Mouse (Mus musculus): ENCODE measurements around the gene Focad. TPM values are rescaled to one million over a fixed set of nuclear protein-coding genes. Genes with fewer than 3 reads are reported as not detected.

Focad gene
- polyA plus RNA-seq, 1 experiment from 2014 or later = 14.9 TPM

DNA sequence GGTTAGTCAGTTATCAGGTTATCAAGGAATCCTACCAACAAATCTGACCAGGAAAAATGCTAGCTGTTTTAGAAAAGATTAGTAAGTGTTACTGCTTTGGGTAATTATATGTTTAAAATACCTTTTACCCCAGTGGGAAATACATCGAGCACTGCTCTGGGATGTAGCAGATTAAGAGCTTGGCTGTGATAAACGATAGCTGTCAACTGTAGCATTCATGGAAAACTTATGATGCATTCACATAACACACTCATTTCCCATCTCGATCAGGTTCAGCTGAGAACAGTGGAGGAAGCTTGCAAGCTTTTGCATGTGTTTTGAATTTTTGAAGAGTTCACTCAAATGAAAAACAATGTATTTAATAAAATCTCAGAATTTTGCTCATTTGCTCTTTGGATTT lies 14.2 kb downstream of the Focad start:
- Histone ChIP-seq H3K9ac (no peak overlapping the region), H3K27me3 (no peaks in the 10 kb centered on the region), H3K27ac (no peak overlapping the region), H3K36me3 (no peaks in the 10 kb centered on the region), H3K4me2 (no peak overlapping the region), H3K4me3 (no peak overlapping the region), H3K9me3 (no peaks in the 10 kb centered on the region), H3K4me1 (no peaks in the 10 kb centered on the region)
- no peak for ATAC-seq (ENCODE audit: borderline replicate concordance, extremely low read depth, low FRiP score, low TSS enrichment)
- WGBS = 50% methylated on average over 3 of the region's 3 CpGs

DNA sequence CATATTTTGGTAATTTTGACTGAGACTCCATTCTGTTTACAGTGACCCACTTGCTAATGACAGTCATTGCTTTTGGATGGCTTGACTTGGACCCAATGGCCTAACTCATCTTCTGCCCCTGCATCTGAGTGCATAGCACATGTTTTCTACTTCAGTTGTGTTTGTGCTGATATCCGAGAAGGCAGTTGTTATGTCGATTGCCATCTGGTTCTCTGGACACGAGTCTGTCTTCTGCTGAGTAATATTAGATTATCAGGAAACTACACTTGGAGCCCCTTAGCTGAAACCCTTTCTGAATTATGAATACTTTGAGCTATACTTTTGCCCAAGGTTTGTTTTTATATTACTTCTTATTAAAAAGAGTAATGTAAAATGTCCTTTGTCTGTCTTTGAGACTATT lies 22.9 kb downstream of the Focad start:
- no peak overlapping the region for H3K4me2 ChIP-seq
- no peaks in the 10 kb centered on the region for H3K4me1 ChIP-seq
- no peak overlapping the region for H3K4me3 ChIP-seq
- no peak overlapping the region for H3K9ac ChIP-seq
- WGBS = 48% methylated on average over 3 of the region's 3 CpGs
- no peaks in the 10 kb centered on the region for H3K36me3 ChIP-seq
- no peaks in the 10 kb centered on the region for H3K27me3 ChIP-seq
- H3K27ac ChIP-seq = no peak overlapping the region
- ATAC-seq (ENCODE audit: borderline replicate concordance, extremely low read depth, low FRiP score, low TSS enrichment) = no peak
- H3K9me3 ChIP-seq = no peaks in the 10 kb centered on the region

DNA sequence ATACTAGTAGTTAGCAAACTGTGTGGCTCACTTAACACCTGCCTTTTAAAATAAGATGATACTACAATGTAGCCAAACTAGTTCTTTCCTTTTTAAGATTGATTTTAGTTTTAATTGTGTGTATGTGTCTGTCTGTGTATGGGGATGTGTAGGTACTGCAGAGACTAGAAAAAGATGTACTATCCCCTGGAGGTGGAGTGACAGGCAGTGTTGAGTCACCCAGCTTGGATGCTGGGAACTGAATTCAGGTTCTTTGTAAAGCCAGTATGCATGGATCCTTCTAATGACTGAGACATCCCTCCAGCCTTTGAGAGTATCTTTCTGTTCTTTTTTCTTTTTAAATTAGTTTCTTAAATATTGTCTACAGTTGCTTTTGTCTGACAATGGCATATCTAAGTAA lies 23.5 kb downstream of the Focad start:
- ATAC-seq (ENCODE audit: borderline replicate concordance, extremely low read depth, low FRiP score, low TSS enrichment) = no peak
- Histone ChIP-seq H3K27ac (no peak overlapping the region), H3K27me3 (no peaks in the 10 kb centered on the region), H3K9me3 (no peaks in the 10 kb centered on the region), H3K9ac (no peak overlapping the region), H3K4me3 (no peak overlapping the region), H3K4me2 (no peak overlapping the region), H3K4me1 (no peaks in the 10 kb centered on the region), H3K36me3 (no peaks in the 10 kb centered on the region)

DNA sequence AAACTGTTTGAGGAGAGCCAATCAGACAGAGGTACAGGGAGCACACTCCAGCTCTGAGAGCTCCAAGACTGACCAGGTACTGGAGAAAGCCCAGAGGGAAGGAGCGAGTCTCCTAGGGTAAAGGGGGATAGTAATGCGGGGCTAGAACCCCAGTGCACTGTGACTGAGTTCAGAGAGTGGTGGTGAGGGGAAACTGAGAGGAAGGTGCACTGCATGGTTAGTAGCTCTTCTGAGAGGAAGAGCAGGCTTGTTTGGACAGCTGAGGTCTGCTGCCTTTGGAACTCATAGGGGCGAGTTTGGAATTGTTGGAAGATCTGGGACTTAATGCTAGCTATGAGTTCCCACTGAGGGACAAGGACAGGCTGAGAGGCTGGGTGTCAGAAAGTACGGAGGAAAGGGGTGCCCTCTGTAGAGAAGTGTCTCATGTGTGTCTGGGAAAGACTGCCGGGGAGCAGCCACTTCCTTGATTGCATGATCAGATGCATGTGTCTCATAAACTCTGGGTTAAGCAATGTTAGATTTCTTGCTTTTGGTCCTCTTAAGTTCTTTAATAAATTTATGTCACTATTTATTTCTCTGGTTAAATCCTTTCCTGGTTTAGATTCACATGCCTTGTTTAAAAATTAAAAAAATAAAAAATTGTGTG lies 24.4 kb downstream of the Focad start:
- no peak for ATAC-seq (ENCODE audit: borderline replicate concordance, extremely low read depth, low FRiP score, low TSS enrichment)
- Histone ChIP-seq H3K9ac (no peak overlapping the region), H3K4me2 (no peak overlapping the region), H3K4me1 (no peaks in the 10 kb centered on the region), H3K27me3 (no peaks in the 10 kb centered on the region), H3K27ac (no peak overlapping the region), H3K9me3 (no peaks in the 10 kb centered on the region), H3K36me3 (no peaks in the 10 kb centered on the region), H3K4me3 (no peak overlapping the region)
- 81% methylated on average over 5 of the region's 5 CpGs for WGBS

DNA sequence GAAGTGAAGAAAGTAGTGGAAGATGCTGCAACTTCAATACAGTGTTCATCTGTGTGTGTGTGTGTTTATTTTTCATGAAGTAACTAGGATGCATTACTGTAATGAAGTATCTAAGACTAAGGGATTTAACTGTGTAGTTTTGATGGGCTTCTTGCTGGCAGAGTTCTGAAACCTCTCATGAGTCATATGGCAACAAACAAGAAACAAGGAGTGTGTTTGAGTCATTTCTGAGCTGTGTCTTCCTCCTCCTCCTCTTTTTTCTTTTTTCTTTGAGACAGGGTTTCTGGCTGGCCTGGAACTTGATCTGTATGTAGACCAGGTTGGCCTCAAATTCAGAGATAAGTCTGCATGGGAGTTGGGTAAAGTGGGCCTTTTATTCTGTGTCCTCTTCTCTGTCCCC lies 25.7 kb downstream of the Focad start:
- no peak for ATAC-seq (ENCODE audit: borderline replicate concordance, extremely low read depth, low FRiP score, low TSS enrichment)
- no peak overlapping the region for H3K4me3 ChIP-seq
- H3K27me3 ChIP-seq = no peaks in the 10 kb centered on the region
- H3K4me1 ChIP-seq = no peaks in the 10 kb centered on the region
- no peak overlapping the region for H3K4me2 ChIP-seq
- H3K9me3 ChIP-seq = no peaks in the 10 kb centered on the region
- H3K27ac ChIP-seq = no peak overlapping the region
- H3K36me3 ChIP-seq = no peaks in the 10 kb centered on the region
- no peak overlapping the region for H3K9ac ChIP-seq

DNA sequence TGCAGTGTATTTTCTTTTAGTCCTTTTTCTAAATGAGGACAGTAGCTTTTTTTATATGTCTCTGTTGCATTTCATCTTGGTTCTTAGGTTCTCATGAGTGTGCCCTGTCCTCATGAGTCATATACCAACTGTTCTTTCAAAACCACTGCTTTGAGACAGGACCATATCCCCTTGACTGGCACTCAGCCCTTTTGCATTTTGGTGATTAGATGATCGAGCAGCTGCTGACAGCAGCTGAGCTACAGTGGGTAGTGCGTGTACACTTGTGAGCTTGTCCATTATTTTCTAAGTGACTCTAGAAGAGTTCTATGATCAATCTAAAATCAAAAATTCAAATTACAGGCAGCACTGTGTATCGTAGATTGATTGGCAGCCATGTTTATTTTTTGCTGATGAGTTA lies 28.0 kb downstream of the Focad start:
- H3K27ac ChIP-seq = no peak overlapping the region
- no peaks in the 10 kb centered on the region for H3K36me3 ChIP-seq
- no peaks in the 10 kb centered on the region for H3K27me3 ChIP-seq
- no peaks in the 10 kb centered on the region for H3K4me1 ChIP-seq
- H3K9me3 ChIP-seq = no peaks in the 10 kb centered on the region
- no peak overlapping the region for H3K4me2 ChIP-seq
- no peak for ATAC-seq (ENCODE audit: borderline replicate concordance, extremely low read depth, low FRiP score, low TSS enrichment)
- H3K9ac ChIP-seq = no peak overlapping the region
- H3K4me3 ChIP-seq = no peak overlapping the region
- 84% methylated on average over 3 of the region's 3 CpGs for WGBS

DNA sequence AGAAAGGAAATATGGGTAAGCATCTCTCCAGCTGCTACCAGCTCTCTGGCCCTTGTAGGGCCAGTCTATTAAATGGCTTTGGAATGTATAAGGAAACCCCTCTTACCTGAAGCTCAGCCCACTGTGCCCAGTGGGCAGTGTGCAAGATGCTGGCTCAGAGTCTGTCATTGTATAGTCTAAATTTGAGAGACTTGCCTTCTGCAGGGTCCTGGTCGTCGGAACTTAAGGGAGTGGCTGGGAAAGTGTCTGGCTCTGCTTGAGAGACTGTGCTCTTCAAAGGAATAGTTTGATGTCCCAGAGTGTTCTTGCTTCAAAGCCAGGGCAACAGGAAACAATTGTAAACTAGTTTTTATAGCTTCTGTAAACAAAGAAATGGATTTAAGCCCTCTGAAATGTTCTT lies 41.5 kb downstream of the Focad start:
- H3K36me3 ChIP-seq = no peaks in the 10 kb centered on the region
- H3K9ac ChIP-seq = no peak overlapping the region

DNA sequence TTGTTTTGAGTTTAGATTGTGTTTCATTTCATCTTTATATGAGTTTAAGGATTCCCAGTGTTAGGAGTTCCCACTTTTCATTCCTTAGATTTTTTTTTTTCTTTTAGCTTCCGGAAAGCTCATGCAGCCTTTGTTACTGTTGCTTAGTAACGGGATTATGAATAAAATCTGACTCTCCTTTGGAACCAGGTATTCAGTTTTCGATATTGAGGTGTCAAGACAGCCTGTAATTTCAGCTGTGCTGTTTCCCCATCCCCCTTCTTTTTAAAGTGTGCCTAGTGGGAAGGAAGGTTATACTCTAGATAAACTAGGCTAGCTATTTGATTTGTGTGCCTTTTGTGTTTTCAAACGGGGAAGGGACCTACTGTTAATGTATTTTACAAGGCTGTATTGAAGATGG lies 42.1 kb downstream of the Focad start:
- WGBS = 41% methylated on average over 4 of the region's 4 CpGs
- Histone ChIP-seq H3K4me2 (no peak overlapping the region), H3K27me3 (no peaks in the 10 kb centered on the region), H3K36me3 (no peaks in the 10 kb centered on the region), H3K4me1 (peaks cover 11% of the 10 kb centered on the region), H3K9me3 (no peaks in the 10 kb centered on the region), H3K27ac (no peak overlapping the region), H3K4me3 (no peak overlapping the region), H3K9ac (no peak overlapping the region)
- ATAC-seq (ENCODE audit: borderline replicate concordance, extremely low read depth, low FRiP score, low TSS enrichment) = no peak

More for the DNA sequence above, 41.5 kb downstream of the Focad start:
- Histone ChIP-seq H3K4me3 (no peak overlapping the region), H3K4me2 (no peak overlapping the region), H3K4me1 (peaks cover 11% of the 10 kb centered on the region), H3K9me3 (no peaks in the 10 kb centered on the region), H3K27ac (0 out of 2 replicates have a peak overlapping the region, but pooled peaks have one; percentile 38), H3K27me3 (no peaks in the 10 kb centered on the region)
- WGBS = 11% methylated on average over 2 of the region's 2 CpGs
- ATAC-seq (ENCODE audit: borderline replicate concordance, extremely low read depth, low FRiP score, low TSS enrichment) = peak; percentile 62; the same call in 1 of the 2 replicates

DNA sequence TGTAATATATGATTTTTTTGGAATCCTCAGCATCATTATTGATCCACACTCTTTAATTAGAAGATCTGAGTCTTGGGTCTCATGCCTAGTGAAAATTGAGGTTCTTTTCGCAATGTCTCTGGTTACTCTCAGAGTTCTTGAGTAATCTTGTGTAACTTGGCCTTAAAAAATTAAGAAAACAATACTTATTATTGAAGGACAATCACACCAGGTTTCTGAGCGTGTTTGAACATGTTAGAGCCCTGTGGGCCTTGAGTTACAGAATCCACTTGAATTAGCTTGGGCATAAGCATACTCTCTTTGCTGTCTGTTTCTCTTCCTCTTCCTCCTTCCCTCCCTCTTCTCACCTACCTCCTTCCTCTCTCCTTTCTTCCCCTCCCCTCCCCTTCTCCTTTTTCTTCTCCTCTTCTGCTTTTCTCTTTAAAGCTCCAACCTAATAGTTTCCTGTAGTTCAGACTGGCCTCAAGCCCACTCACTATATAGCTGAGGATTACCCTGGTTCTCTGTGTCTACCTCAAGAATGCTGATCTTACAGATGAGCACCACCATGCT lies 44.0 kb downstream of the Focad start:
- WGBS = 88% methylated on average over 2 of the region's 2 CpGs
- Histone ChIP-seq H3K4me2 (no peak overlapping the region), H3K9ac (no peak overlapping the region), H3K9me3 (no peaks in the 10 kb centered on the region), H3K27ac (no peak overlapping the region), H3K4me3 (no peak overlapping the region), H3K27me3 (no peaks in the 10 kb centered on the region), H3K4me1 (peaks cover 11% of the 10 kb centered on the region), H3K36me3 (no peaks in the 10 kb centered on the region)
- no peak for ATAC-seq (ENCODE audit: borderline replicate concordance, extremely low read depth, low FRiP score, low TSS enrichment)

DNA sequence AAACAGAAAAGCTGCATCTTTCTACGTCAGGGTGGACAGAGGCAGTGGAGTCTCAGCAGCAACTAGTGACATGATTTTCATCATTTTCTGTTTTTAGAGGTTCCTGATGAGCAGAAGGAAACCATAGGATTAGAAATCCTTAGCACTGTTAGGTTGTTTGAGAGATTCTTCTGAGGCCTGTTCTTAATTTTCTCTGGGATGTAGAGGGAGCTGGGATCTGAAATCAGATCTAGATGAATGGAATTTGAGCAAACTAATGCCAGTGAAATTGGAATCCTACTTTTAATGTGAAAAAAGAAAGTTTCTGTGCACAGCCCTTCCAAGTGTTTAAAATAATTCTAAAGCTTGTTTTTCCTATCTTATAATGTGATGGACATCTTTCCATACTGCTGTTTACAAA lies 55.0 kb downstream of the Focad start:
- H3K9ac ChIP-seq = no peak overlapping the region
- H3K4me1 ChIP-seq = 0 out of 2 replicates have a peak, but pooled peaks cover 3% of the 10 kb centered on the region
- ATAC-seq (ENCODE audit: borderline replicate concordance, extremely low read depth, low FRiP score, low TSS enrichment) = no peak
- no peaks in the 10 kb centered on the region for H3K36me3 ChIP-seq
- H3K4me3 ChIP-seq = no peak overlapping the region
- no peaks in the 10 kb centered on the region for H3K9me3 ChIP-seq
- H3K27me3 ChIP-seq = no peaks in the 10 kb centered on the region
- 45% methylated on average over 1 of the region's 1 CpGs for WGBS
- no peak overlapping the region for H3K4me2 ChIP-seq
- no peak overlapping the region for H3K27ac ChIP-seq

DNA sequence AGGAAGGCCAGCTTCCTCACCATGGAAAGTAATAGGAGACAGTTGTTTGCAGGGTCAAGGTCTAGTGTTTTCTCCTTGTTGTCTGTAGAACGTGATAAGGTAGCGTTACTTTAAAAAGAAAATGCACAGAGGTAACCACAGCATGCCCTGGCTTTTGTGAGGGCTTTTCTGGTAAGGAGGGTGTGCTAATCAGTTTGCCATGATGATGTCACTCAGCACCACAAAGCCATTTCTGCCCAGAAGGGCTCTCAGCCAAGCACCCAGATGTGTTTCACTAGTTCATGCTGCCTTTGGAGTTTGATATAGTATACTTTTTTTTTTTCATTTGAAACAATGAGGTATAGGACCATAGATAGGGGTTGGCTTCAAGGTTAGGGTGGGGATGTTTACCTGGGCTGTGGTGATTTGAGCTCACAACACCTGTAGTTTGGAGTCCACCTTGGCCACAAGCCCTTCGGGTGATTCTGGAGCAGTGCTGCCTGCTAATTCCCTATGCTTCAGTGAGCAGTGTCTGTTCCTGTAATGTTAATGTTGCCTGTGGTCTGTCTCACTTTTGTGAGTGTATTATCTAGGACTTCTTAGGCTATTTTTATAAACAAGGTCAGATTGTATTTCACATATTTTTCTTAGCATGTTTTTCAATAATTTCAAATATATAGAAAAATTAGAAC lies 61.2 kb downstream of the Focad start:
- Histone ChIP-seq H3K36me3 (no peaks in the 10 kb centered on the region), H3K4me3 (no peak overlapping the region), H3K27me3 (no peaks in the 10 kb centered on the region), H3K4me2 (no peak overlapping the region), H3K27ac (no peak overlapping the region), H3K9ac (no peak overlapping the region), H3K4me1 (no peaks in the 10 kb centered on the region), H3K9me3 (no peaks in the 10 kb centered on the region)
- ATAC-seq (ENCODE audit: borderline replicate concordance, extremely low read depth, low FRiP score, low TSS enrichment) = no peak
- WGBS = 70% methylated on average over 3 of the region's 3 CpGs

DNA sequence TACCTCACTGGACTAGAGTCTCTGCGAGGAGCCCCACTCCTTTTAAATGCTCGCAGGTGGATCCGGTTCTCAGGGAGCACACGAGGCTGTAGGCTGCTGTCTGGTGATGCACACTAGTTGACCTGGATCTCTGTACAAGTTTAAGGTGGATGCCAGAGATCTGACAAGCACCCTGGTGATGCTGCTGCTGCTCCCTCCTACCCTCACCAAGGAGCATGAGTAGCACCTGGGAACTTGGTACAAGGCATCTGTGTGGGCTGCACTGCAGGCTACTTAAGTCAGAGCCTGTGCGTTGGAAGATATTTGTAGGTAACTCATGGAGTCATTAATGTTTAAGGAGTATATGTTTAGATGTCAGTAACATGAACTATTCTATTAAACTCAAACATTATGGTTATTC lies 62.5 kb downstream of the Focad start:
- no peaks in the 10 kb centered on the region for H3K9me3 ChIP-seq
- H3K4me2 ChIP-seq = no peak overlapping the region
- no peak overlapping the region for H3K27ac ChIP-seq
- no peaks in the 10 kb centered on the region for H3K27me3 ChIP-seq
- 85% methylated on average over 5 of the region's 5 CpGs for WGBS
- no peaks in the 10 kb centered on the region for H3K36me3 ChIP-seq
- ATAC-seq (ENCODE audit: borderline replicate concordance, extremely low read depth, low FRiP score, low TSS enrichment) = no peak
- no peak overlapping the region for H3K4me3 ChIP-seq
- H3K4me1 ChIP-seq = no peaks in the 10 kb centered on the region
- no peak overlapping the region for H3K9ac ChIP-seq
